Mouse (Mus musculus) heart, postnatal 0 days (tissue): ENCODE data around the gene Phf24. TPM values are rescaled to one million over a fixed set of nuclear protein-coding genes. Genes with fewer than 3 reads are reported as not detected.
A peak's percentile ranks its signal among the peaks of the same experiment; 100 is the strongest.

Experiments used
- ATAC-seq: fragments of 200-750 bp; cut with Nextera tagmentation; 2 replicates; pipeline ENCODE4 v1.8.0; 2017; ENCODE audit warnings: low read depth, moderate number of reproducible peaks, moderate library complexity; ENCODE audit not compliant: insufficient read depth
- DNase-seq: peaks from one replicate; pipeline ENCODE4 v3.0.0-alpha.2; 2016; ENCODE audit warnings: low spot score
- H3K27ac ChIP-seq: fragments of 300-500 bp; sonication (generic); 2 replicates; pipeline ENCODE4 v1.5.1; 2014; ENCODE audit warnings: low read depth, mild to moderate bottlenecking
- H3K27me3 ChIP-seq: fragments of 300-500 bp; sonication (generic); 2 replicates; pipeline ENCODE4 v1.6.1; 2014; ENCODE audit warnings: low read length, mixed read lengths; ENCODE audit not compliant: control insufficient read depth, insufficient read depth
- H3K36me3 ChIP-seq: fragments of 300-500 bp; sonication (generic); replicated peaks from 2 replicates; pipeline ENCODE4 v1.6.1; 2014; ENCODE audit warnings: low read length, mixed read lengths; ENCODE audit not compliant: control insufficient read depth, insufficient read depth
- H3K4me1 ChIP-seq: fragments of 300-500 bp; sonication (generic); 2 replicates; pipeline ENCODE4 v1.6.1; 2014; ENCODE audit warnings: antibody characterized with exemption; ENCODE audit not compliant: control insufficient read depth, insufficient read depth
- H3K4me2 ChIP-seq: fragments of 300-500 bp; sonication (generic); 2 replicates; pipeline ENCODE4 v1.6.1; 2014; ENCODE audit warnings: low read depth, mild to moderate bottlenecking, low read length, moderate library complexity
- H3K4me3 ChIP-seq: fragments of 300-500 bp; sonication (generic); 2 replicates; pipeline ENCODE4 v1.5.1; 2014; ENCODE audit warnings: low read depth, low read length
- H3K9ac ChIP-seq: fragments of 300-500 bp; sonication (generic); replicated peaks from 2 replicates; pipeline ENCODE4 v1.6.1; 2014; ENCODE audit warnings: low read depth, low read length, mixed read lengths
- H3K9me3 ChIP-seq: fragments of 300-500 bp; sonication (generic); replicated peaks from 2 replicates; pipeline ENCODE4 v1.6.1; 2016; ENCODE audit warnings: low read length; ENCODE audit not compliant: control insufficient read depth
- CTCF ChIP-seq: IDR thresholded peaks from 2 replicates; pipeline ENCODE4 v1.5.1; 2016; ENCODE audit warnings: antibody characterized with exemption, control low read depth, low read depth
- EP300 ChIP-seq: IDR thresholded peaks from 2 replicates; pipeline ENCODE4 v1.6.1; 2016; ENCODE audit warnings: antibody characterized with exemption, low read depth
- WGBS: fragments of 180-500 bp; shearing (Covaris S2); extraction: QIAGEN DNeasy Blood & Tissue Kit; methylation state at CpG from one replicate; pipeline ENCODE4 v1.1.7; 2014; 5-methylcytosine and 5-hydroxymethylcytosine counted together
- polyA plus RNA-seq: library from polyadenylated mRNA; unstranded; fragments of >200 nt; fragmentation: Nextera tagmentation; extraction: Ambion mirVana; gene quantifications from 2 replicates; pipeline ENCODE4 v1.2.1, GENCODE M21; 2015
- total RNA-seq: library from RNA; depleted of rRNA; stranded (reverse); fragments of >200 nt; gene quantifications from 2 replicates; pipeline ENCODE4 v1.2.3, GENCODE M21; 2014; ENCODE audit warnings: low replicate concordance

The Phf24 gene
- total and polyA plus RNA-seq, 2 experiments from 2014 or later: 4.1 to 5.0 TPM

DNA sequence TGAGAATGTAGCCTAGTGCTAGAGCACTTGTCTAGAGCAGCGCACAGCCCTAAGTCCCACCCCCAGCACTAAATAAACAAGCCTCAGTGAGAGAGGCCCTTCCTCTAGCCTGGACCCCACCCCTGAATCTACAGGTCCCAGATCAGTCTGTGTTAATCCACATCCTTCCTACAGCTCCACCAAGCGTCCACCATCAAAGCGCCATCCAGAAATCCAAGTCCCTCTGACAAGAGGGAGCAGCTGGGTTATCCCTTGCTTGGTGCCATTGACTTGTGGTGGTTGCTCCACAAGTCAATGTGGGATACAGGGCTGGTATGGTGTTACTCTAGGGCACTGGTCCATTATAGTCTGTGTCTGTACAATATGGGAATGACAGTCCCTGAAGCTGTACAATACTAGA is 38.7 kb downstream of the Phf24 start:
- DNase-seq: no peak
- H3K4me1 ChIP-seq: peaks cover 39% of the 10 kb centered on the region

GRCm38 (mm10) chr4:42956581-42956980 is 40.1 kb downstream of the Phf24 start:
- ATAC-seq (no peak), DNase-seq (no peak)
- Histone ChIP-seq H3K4me2 (no peak overlapping the region), H3K4me1 (peaks cover 30% of the 10 kb centered on the region), H3K36me3 (peaks cover 33% of the 10 kb centered on the region), H3K9ac (no peak overlapping the region), H3K9me3 (no peaks in the 10 kb centered on the region), H3K4me3 (no peak overlapping the region), H3K27me3 (no peaks in the 10 kb centered on the region), H3K27ac (no peak overlapping the region)
- TF ChIP-seq CTCF (no peak), EP300 (no peak)
- 91% methylated on average over 17 of the region's 17 CpGs for WGBS

More for the DNA sequence above, 38.7 kb downstream of the Phf24 start:
- Histone ChIP-seq H3K9ac (no peak overlapping the region), H3K9me3 (no peaks in the 10 kb centered on the region), H3K4me2 (no peak overlapping the region), H3K4me3 (no peak overlapping the region), H3K27me3 (no peaks in the 10 kb centered on the region), H3K36me3 (peaks cover 33% of the 10 kb centered on the region), H3K27ac (peak overlapping the region; percentile 100)
- ATAC-seq: no peak
- WGBS: 91% methylated on average over 3 of the region's 3 CpGs
- TF ChIP-seq EP300: no peak
- no peak for TF ChIP-seq CTCF

GRCm38 (mm10) chr4:42957306-42957705 is 40.8 kb downstream of the Phf24 start:
- WGBS: 75% methylated on average over 11 of the region's 11 CpGs
- DNase-seq: no peak
- H3K9me3 ChIP-seq: no peaks in the 10 kb centered on the region
- H3K4me3 ChIP-seq: no peak overlapping the region
- peaks cover 33% of the 10 kb centered on the region for H3K36me3 ChIP-seq
- no peak for ATAC-seq
- no peaks in the 10 kb centered on the region for H3K27me3 ChIP-seq
- peak overlapping the region; percentile 78 for H3K27ac ChIP-seq
- TF ChIP-seq CTCF (no peak), EP300 (no peak)
- 0 out of 2 replicates have a peak overlapping the region, but pooled peaks have one; percentile 19 for H3K9ac ChIP-seq
- H3K4me2 ChIP-seq: no peak overlapping the region
- peaks cover 26% of the 10 kb centered on the region; the same call in 1 of the 2 replicates for H3K4me1 ChIP-seq

GRCm38 (mm10) chr4:42957979-42958378 is 41.5 kb downstream of the Phf24 start:
- Histone ChIP-seq H3K27ac (peak overlapping the region; percentile 78), H3K36me3 (peaks cover 33% of the 10 kb centered on the region), H3K4me3 (no peak overlapping the region), H3K9ac (0 out of 2 replicates have a peak overlapping the region, but pooled peaks have one; percentile 19), H3K4me1 (peaks cover 21% of the 10 kb centered on the region; the same call in 1 of the 2 replicates), H3K9me3 (no peaks in the 10 kb centered on the region), H3K27me3 (no peaks in the 10 kb centered on the region), H3K4me2 (no peak overlapping the region)
- TF ChIP-seq EP300 (no peak), CTCF (no peak)
- DNase-seq (no peak), ATAC-seq (no peak)
- WGBS: 47% methylated on average over 8 of the region's 8 CpGs

GRCm38 (mm10) chr4:42958942-42959341 is 42.5 kb downstream of the Phf24 start:
- H3K9me3 ChIP-seq: no peaks in the 10 kb centered on the region
- H3K4me3 ChIP-seq: no peak overlapping the region
- H3K4me1 ChIP-seq: peaks cover 21% of the 10 kb centered on the region; the same call in 1 of the 2 replicates
- WGBS: 26% methylated on average over 8 of the region's 8 CpGs
- TF ChIP-seq EP300 (no peak), CTCF (no peak)
- DNase-seq (peak; percentile 85), ATAC-seq (peak; percentile 65)
- no peaks in the 10 kb centered on the region for H3K27me3 ChIP-seq
- no peak overlapping the region for H3K9ac ChIP-seq
- H3K36me3 ChIP-seq: peaks cover 33% of the 10 kb centered on the region
- no peak overlapping the region for H3K4me2 ChIP-seq
- H3K27ac ChIP-seq: peak overlapping the region; percentile 78

DNA sequence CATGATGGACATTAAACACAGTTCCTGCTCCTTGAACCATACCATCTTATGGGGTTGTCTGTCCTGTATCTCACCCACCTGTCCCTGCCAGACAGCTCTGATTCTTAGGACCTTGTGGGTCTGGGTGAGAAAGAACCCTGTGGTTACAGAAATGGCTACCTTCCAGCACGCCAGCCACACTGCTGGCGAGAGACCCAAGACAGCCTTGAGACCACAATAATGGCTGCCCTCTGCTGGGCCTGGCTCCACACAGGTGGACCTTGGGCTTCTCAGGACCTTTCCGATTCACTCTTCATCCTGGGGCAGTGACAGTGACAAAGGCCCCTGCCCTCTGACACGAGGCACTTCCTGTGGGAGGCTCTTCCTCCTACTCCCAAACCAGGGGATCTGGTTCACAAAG is 42.9 kb downstream of the Phf24 start:
- H3K4me2 ChIP-seq: no peak overlapping the region
- no peaks in the 10 kb centered on the region for H3K9me3 ChIP-seq
- no peaks in the 10 kb centered on the region for H3K27me3 ChIP-seq
- H3K4me3 ChIP-seq: no peak overlapping the region
- peak overlapping the region; percentile 78 for H3K27ac ChIP-seq
- 49% methylated on average over 4 of the region's 4 CpGs for WGBS
- ATAC-seq (no peak), DNase-seq (no peak)
- TF ChIP-seq EP300 (no peak), CTCF (no peak)
- H3K36me3 ChIP-seq: peaks cover 33% of the 10 kb centered on the region
- H3K4me1 ChIP-seq: peaks cover 21% of the 10 kb centered on the region; the same call in 1 of the 2 replicates
- H3K9ac ChIP-seq: no peak overlapping the region
